Comparison of ENCODE assay signal across 32 mouse cellular contexts in the genomic region with DNA sequence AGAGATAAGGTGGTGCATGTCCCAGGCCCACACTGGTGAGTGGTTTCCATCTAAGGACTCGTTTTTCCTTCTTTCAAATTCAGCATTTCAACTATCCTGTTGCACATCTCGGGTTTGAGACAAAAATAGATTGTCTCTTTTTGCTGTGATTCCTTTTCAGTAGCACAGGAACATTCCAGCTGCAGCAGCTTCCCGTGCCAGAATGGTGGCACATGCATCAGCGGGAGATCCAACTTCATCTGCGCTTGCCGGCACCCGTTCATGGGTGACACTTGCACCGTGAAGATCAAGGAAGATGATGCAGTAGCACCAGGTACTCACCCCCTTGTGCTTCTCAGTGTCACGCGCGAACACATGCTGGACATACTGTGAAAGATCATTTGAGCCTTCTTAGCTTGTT.
DNase-seq lines count a peak whose midpoint lies in the region; ATAC-seq lines count a peak whose summit lies in the region.
"Had no signal": no experiment of that assay in that cellular context is flagged by ENCODE, and none has a peak within 500 bp of the region (broad histone marks: within the 10 kb centered on the region; RNA-seq: fewer than 3 reads in every experiment).

No protein-coding gene starts in this region.

- no peaks in the 10 kb centered on the region for H3K36me3 ChIP-seq in liver, embryonic 12.5 days
- no peaks in the 10 kb centered on the region for H3K36me3 ChIP-seq in intestine, embryonic 15.5 days
- H3K36me3 ChIP-seq: embryonic facial prominence, embryonic 10.5 days; embryonic facial prominence, embryonic 15.5 days; forebrain, embryonic 12.5 days; heart, embryonic 12.5 days; limb, embryonic 10.5 days; limb, embryonic 15.5 days; liver, embryonic 15.5 days; neural tube, embryonic 12.5 days had no signal

- no peaks in the 10 kb centered on the region for H3K4me1 ChIP-seq in liver, embryonic 12.5 days
- H3K4me1 ChIP-seq in intestine, embryonic 15.5 days (replicated peaks): no peaks in the 10 kb centered on the region
- H3K4me1 ChIP-seq: embryonic facial prominence, embryonic 10.5 days; embryonic facial prominence, embryonic 15.5 days; forebrain, embryonic 12.5 days; limb, embryonic 10.5 days; limb, embryonic 15.5 days; liver, embryonic 15.5 days; neural tube, embryonic 12.5 days had no signal

- peak; percentile 83 for ATAC-seq in frontal cortex, adult (ENCODE audit: low TSS enrichment)
- no peak for ATAC-seq in liver, embryonic 12.5 days
- no peak for ATAC-seq in intestine, embryonic 15.5 days
- ATAC-seq: activated CD4-positive, CD25-positive, alpha-beta regulatory T cell, adult 4 months; forebrain, postnatal 0 days; midbrain, embryonic 16.5 days had no signal

- 75% methylated on average over 11 of the region's 11 CpGs for WGBS in liver, embryonic 12.5 days (ENCODE audit: insufficient replicate concordance)
- 89% methylated on average over 11 of the region's 11 CpGs for WGBS in intestine, embryonic 15.5 days

- H3K27ac ChIP-seq in liver, embryonic 12.5 days: no peak overlapping the region
- H3K27ac ChIP-seq in intestine, embryonic 15.5 days: no peak overlapping the region
- H3K27ac ChIP-seq: embryonic facial prominence, embryonic 10.5 days; embryonic facial prominence, embryonic 15.5 days; forebrain, embryonic 12.5 days; gastrocnemius, adult 2 months; hindbrain, embryonic 14.5 days; limb, embryonic 10.5 days; limb, embryonic 15.5 days; liver, embryonic 15.5 days; neural tube, embryonic 12.5 days had no signal

- no peak overlapping the region for H3K9ac ChIP-seq in liver, embryonic 12.5 days
- no peak overlapping the region for H3K9ac ChIP-seq in intestine, embryonic 15.5 days
- H3K9ac ChIP-seq: embryonic facial prominence, embryonic 15.5 days; forebrain, embryonic 12.5 days; forebrain, postnatal 0 days; heart, embryonic 12.5 days; hindbrain, embryonic 14.5 days; limb, embryonic 15.5 days; liver, embryonic 15.5 days; lung, embryonic 14.5 days; neural tube, embryonic 12.5 days had no signal

- no peaks in the 10 kb centered on the region for H3K27me3 ChIP-seq in liver, embryonic 12.5 days (replicated peaks)
- no peaks in the 10 kb centered on the region for H3K27me3 ChIP-seq in intestine, embryonic 15.5 days (replicated peaks)
- H3K27me3 ChIP-seq: CH12.LX; embryonic facial prominence, embryonic 15.5 days; forebrain, embryonic 12.5 days; heart, embryonic 12.5 days; limb, embryonic 15.5 days; liver, embryonic 15.5 days; neural tube, embryonic 12.5 days had no signal

- no peaks in the 10 kb centered on the region for H3K9me3 ChIP-seq in liver, embryonic 12.5 days (replicated peaks)
- H3K9me3 ChIP-seq in intestine, embryonic 15.5 days: no peaks in the 10 kb centered on the region
- H3K9me3 ChIP-seq: embryonic facial prominence, embryonic 10.5 days; embryonic facial prominence, embryonic 15.5 days; forebrain, embryonic 12.5 days; heart, embryonic 12.5 days; limb, embryonic 10.5 days; limb, embryonic 15.5 days; liver, embryonic 15.5 days; neural tube, embryonic 12.5 days had no signal

- H3K4me3 ChIP-seq in liver, embryonic 12.5 days: no peak overlapping the region
- H3K4me3 ChIP-seq in intestine, embryonic 15.5 days (replicated peaks): no peak overlapping the region
- H3K4me3 ChIP-seq: embryonic facial prominence, embryonic 10.5 days; embryonic facial prominence, embryonic 15.5 days; forebrain, embryonic 12.5 days; gastrocnemius, adult 2 months; heart, embryonic 12.5 days; limb, embryonic 10.5 days; limb, embryonic 15.5 days; liver, embryonic 15.5 days; neural tube, embryonic 12.5 days had no signal

- no peak for DNase-seq in frontal cortex, postnatal 25 days (ENCODE audit: low spot score in 2 of 2)
- DNase-seq in liver: peak; percentile 2
- DNase-seq in right cerebral cortex, adult 2 months (ENCODE audit: low spot score in 2 of 2): peak; percentile 9 to 21
- DNase-seq in thymus, postnatal 14 days: no peak
- DNase-seq: adrenal gland, adult 2 months; adrenal gland, postnatal 36 days; cerebellum, adult 2 months; cerebellum, postnatal 14 days; forebrain, postnatal 0 days; gastrocnemius, adult 2 months; gastrocnemius, postnatal 36 days; heart, adult 18-20 months; kidney, adult 11 months; kidney, postnatal 14 days; lung, embryonic 14.5 days; lung, postnatal 14 days had no signal

- H3K4me2 ChIP-seq in liver, embryonic 12.5 days: no peak overlapping the region
- no peak overlapping the region for H3K4me2 ChIP-seq in intestine, embryonic 15.5 days (replicated peaks)
- H3K4me2 ChIP-seq: embryonic facial prominence, embryonic 15.5 days; forebrain, embryonic 12.5 days; heart, embryonic 12.5 days; hindbrain, embryonic 14.5 days; limb, embryonic 15.5 days; liver, embryonic 15.5 days; lung, embryonic 14.5 days; midbrain, embryonic 11.5 days; neural tube, embryonic 12.5 days had no signal

Comparison
In these comparisons a context has a peak if more than half of its experiments do, and no peak if none do; other contexts are left out.
1. DNase-seq: peak in liver (single experiment) and right cerebral cortex, adult 2 months (2 of 2); none in frontal cortex, postnatal 25 days (0 of 2) and thymus, postnatal 14 days (single experiment).